Mouse (Mus musculus): ENCODE results near the gene Ribc1. TPM values are rescaled to one million over a fixed set of nuclear protein-coding genes. Genes with fewer than 3 reads are reported as not detected.

Gene Ribc1
- polyA plus RNA-seq, 2 experiments, result 0.60 to 1.6 TPM

- ATAC-seq (ENCODE audit: low FRiP score, low read depth) (no peak), DNase-seq (ENCODE audit: low spot score) (no peak)
- Histone ChIP-seq H3K4me2 (replicated peaks; ENCODE audit: low read depth, low read length, severe bottlenecking) (peak overlapping the region; percentile 50; the same call in 1 of the 2 replicates), H3K27me3 (ENCODE audit: control insufficient read depth, insufficient read depth, low read length) (no peaks in the 10 kb centered on the region; the same call in 1 of the 2 replicates), H3K9me3 (ENCODE audit: control insufficient read depth, low read length) (no peaks in the 10 kb centered on the region), H3K9ac (ENCODE audit: low read depth, low read length, severe bottlenecking) (no peak overlapping the region), H3K4me1 (ENCODE audit: control insufficient read depth, insufficient read depth, low read length) (no peaks in the 10 kb centered on the region), H3K36me3 (ENCODE audit: control insufficient read depth, insufficient read depth, low read length) (peaks cover 12% of the 10 kb centered on the region), H3K27ac (replicated peaks; ENCODE audit: low read depth, low read length) (no peak overlapping the region), H3K4me3 (replicated peaks; ENCODE audit: low read length) (no peak overlapping the region; the same call in 1 of the 2 replicates)
- no peak for TF ChIP-seq POLR2A (IDR thresholded peaks at IDR 0.05; ENCODE audit: borderline replicate concordance, extremely low read depth, insufficient read depth, insufficient read length)
- WGBS, result 62% methylated on average over 2 of the region's 2 CpGs
These were observed 13.2 kb downstream of the Ribc1 start for GRCm38 (mm10) chrX:152002865-152003264.

GRCm38 (mm10) chrX:152001737-152002710 is 14.1 kb downstream of the Ribc1 start, which contains the start of gene Hsd17b10:
Hsd17b10 (plus strand) TSS chrX:152001845.
- ATAC-seq (ENCODE audit: low FRiP score, low read depth), result peak; percentile 99
- H3K9ac ChIP-seq (ENCODE audit: low read depth, low read length, severe bottlenecking), result peak within 1 kb of the TSS; percentile 56
- no peaks in the 10 kb centered on the region for H3K4me1 ChIP-seq (ENCODE audit: control insufficient read depth, insufficient read depth, low read length)
- DNase-seq (ENCODE audit: low spot score), result peak; percentile 80
- peaks cover 12% of the 10 kb centered on the region for H3K36me3 ChIP-seq (ENCODE audit: control insufficient read depth, insufficient read depth, low read length)
- H3K4me3 ChIP-seq (replicated peaks; ENCODE audit: low read length), result peak within 1 kb of the TSS; percentile 49
- peak; percentile 69; the same call in 1 of the 2 replicates for TF ChIP-seq POLR2A (IDR thresholded peaks at IDR 0.05; ENCODE audit: borderline replicate concordance, extremely low read depth, insufficient read depth, insufficient read length)
- H3K9me3 ChIP-seq (ENCODE audit: control insufficient read depth, low read length), result no peaks in the 10 kb centered on the region
- H3K4me2 ChIP-seq (replicated peaks; ENCODE audit: low read depth, low read length, severe bottlenecking), result peak within 1 kb of the TSS; percentile 50
- whole genome bisulfite sequencing, result 21% methylated on average over 37 of the region's 41 CpGs
- peak within 1 kb of the TSS; percentile 63 for H3K27ac ChIP-seq (replicated peaks; ENCODE audit: low read depth, low read length)
- H3K27me3 ChIP-seq (ENCODE audit: control insufficient read depth, insufficient read depth, low read length), result no peaks in the 10 kb centered on the region; the same call in 1 of the 2 replicates

DNA sequence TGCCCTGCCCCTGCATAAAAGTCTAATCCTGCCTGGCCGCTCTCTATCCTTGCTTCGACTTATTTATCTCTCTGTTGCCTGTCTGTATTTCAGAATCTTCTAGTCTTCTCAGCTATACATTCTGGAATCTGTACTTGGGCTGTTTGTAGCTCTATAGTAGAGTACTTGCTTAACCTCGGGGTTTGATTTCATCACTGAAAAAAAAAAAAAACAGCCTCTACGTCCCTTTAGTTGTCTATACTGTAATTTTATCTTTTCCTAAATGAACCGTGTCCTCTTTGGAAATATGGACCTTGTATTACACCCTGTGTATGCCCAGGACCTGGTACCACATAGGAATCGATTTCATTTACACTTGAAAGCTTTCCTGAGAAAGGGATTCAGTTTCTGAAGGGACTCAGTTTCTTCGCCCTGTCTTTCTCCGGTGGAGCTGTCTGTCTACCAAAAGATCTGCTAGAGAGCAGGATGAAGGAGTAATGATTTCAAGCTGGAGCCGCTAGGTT is 14.9 kb downstream of the Ribc1 start:
- Histone ChIP-seq H3K27ac (replicated peaks; ENCODE audit: low read depth, low read length) (0 out of 2 replicates have a peak overlapping the region, but pooled peaks have one; percentile 26), H3K9ac (ENCODE audit: low read depth, low read length, severe bottlenecking) (no peak overlapping the region), H3K4me2 (replicated peaks; ENCODE audit: low read depth, low read length, severe bottlenecking) (peak overlapping the region; percentile 50), H3K4me1 (ENCODE audit: control insufficient read depth, insufficient read depth, low read length) (no peaks in the 10 kb centered on the region), H3K4me3 (replicated peaks; ENCODE audit: low read length) (peak overlapping the region; percentile 49), H3K36me3 (ENCODE audit: control insufficient read depth, insufficient read depth, low read length) (peaks cover 12% of the 10 kb centered on the region), H3K9me3 (ENCODE audit: control insufficient read depth, low read length) (no peaks in the 10 kb centered on the region), H3K27me3 (ENCODE audit: control insufficient read depth, insufficient read depth, low read length) (no peaks in the 10 kb centered on the region; the same call in 1 of the 2 replicates)
- ATAC-seq (ENCODE audit: low FRiP score, low read depth) (0 out of 2 replicates have a peak, but pooled peaks have one; percentile 10), DNase-seq (ENCODE audit: low spot score) (no peak)
- 37% methylated on average over 9 of the region's 9 CpGs for WGBS
- TF ChIP-seq POLR2A (IDR thresholded peaks at IDR 0.05; ENCODE audit: borderline replicate concordance, extremely low read depth, insufficient read depth, insufficient read length), result no peak

GRCm38 (mm10) chrX:151999006-151999710 is 16.9 kb downstream of the Ribc1 start:
- H3K9ac ChIP-seq (ENCODE audit: low read depth, low read length, severe bottlenecking), result no peak overlapping the region
- H3K36me3 ChIP-seq (ENCODE audit: control insufficient read depth, insufficient read depth, low read length), result peaks cover 6% of the 10 kb centered on the region; the same call in 1 of the 2 replicates
- ATAC-seq (ENCODE audit: low FRiP score, low read depth) (no peak), DNase-seq (ENCODE audit: low spot score) (no peak)
- no peaks in the 10 kb centered on the region for H3K4me1 ChIP-seq (ENCODE audit: control insufficient read depth, insufficient read depth, low read length)
- no peak overlapping the region for H3K27ac ChIP-seq (replicated peaks; ENCODE audit: low read depth, low read length)
- H3K4me3 ChIP-seq (replicated peaks; ENCODE audit: low read length), result no peak overlapping the region
- no peak for TF ChIP-seq POLR2A (IDR thresholded peaks at IDR 0.05; ENCODE audit: borderline replicate concordance, extremely low read depth, insufficient read depth, insufficient read length)
- peaks cover 4% of the 10 kb centered on the region; the same call in 1 of the 2 replicates for H3K27me3 ChIP-seq (ENCODE audit: control insufficient read depth, insufficient read depth, low read length)
- no peaks in the 10 kb centered on the region for H3K9me3 ChIP-seq (ENCODE audit: control insufficient read depth, low read length)
- no peak overlapping the region for H3K4me2 ChIP-seq (replicated peaks; ENCODE audit: low read depth, low read length, severe bottlenecking)
- 79% methylated on average over 4 of the region's 4 CpGs for WGBS

Other genes starting within 250 kb of the Ribc1 start
- gene Huwe1, start 215.5 kb downstream of the Ribc1 start, polyA plus RNA-seq (2012; rRNA removed), result 112 and 125 TPM in 2 replicates
- 53.5 and 62.2 TPM in 2 replicates for gene Huwe1, start 215.5 kb downstream of the Ribc1 start, polyA plus RNA-seq (2014; fragmentation: Nextera tagmentation; extraction: Ambion mirVana)
- gene Hsd17b10, start 14.4 kb downstream of the Ribc1 start, polyA plus RNA-seq (2012; rRNA removed), result 94.4 and 98.9 TPM in 2 replicates
- gene Hsd17b10, start 14.4 kb downstream of the Ribc1 start, polyA plus RNA-seq (2014; fragmentation: Nextera tagmentation; extraction: Ambion mirVana), result 222 and 235 TPM in 2 replicates
- gene Smc1a, start 133 bp upstream of the Ribc1 start, polyA plus RNA-seq (2012; rRNA removed), result 62.0 and 80.6 TPM in 2 replicates
- gene Smc1a, start 133 bp upstream of the Ribc1 start, polyA plus RNA-seq (2014; fragmentation: Nextera tagmentation; extraction: Ambion mirVana), result 91.3 and 96.3 TPM in 2 replicates
- 9.1 and 11.5 TPM in 2 replicates for gene Iqsec2, start 128.0 kb upstream of the Ribc1 start, polyA plus RNA-seq (2012; rRNA removed)
- 4.3 TPM in 2 replicates for gene Iqsec2, start 128.0 kb upstream of the Ribc1 start, polyA plus RNA-seq (2014; fragmentation: Nextera tagmentation; extraction: Ambion mirVana)
- 48.2 and 56.7 TPM in 2 replicates for gene Kdm5c, start 216.7 kb upstream of the Ribc1 start, polyA plus RNA-seq (2012; rRNA removed)
- 24.9 and 41.3 TPM in 2 replicates for gene Kdm5c, start 216.7 kb upstream of the Ribc1 start, polyA plus RNA-seq (2014; fragmentation: Nextera tagmentation; extraction: Ambion mirVana)

Measured in limb, embryonic 14.5 days (tissue).